1 mouse cellular context compared by ENCODE assay signal in the genomic region with DNA sequence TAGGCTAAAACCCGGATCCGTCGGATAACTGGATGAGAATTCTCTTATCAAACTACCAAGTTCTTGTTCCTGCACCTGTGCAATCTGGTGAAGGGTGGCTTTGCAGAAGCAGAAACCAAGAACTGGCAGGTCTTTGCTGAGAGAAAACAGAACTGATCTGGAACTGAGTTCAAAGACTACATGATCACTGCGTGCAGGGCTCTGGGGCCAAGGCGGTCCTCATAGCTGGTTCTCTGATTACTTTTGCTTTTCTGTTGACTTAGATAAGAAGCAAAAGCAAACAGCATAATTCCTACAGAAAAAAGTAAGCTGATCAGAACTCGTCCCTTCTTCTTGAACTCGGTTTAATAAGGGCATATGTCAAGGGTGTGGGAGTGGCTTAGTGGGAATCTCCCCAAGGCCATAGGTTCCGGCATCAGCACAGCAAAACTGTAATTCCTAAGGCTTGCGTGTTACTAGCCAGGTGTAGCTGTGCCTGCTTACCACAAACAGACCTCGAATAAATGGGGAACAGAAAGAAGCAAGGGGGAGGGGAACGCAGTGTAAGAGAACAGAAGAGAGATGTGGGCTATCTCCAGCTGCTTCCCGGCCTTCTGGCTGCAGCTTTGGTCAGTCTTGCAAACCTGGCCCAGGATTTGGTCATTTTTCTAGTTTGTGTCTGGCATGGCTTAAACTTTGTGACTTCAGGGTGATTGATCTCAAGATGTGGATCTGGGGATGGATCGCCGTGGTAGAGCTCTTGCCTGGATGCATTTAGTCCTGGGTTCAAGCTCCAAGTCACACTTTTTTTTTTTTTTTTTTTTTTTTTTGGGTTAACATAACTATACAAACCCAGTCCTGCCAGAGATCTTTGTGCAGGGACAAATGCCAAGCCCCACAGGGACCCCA.
TF ChIP-seq lines count a peak whose summit lies in the region.

No protein-coding gene starts in this region.

TF ChIP-seq in CH12.LX, 34 proteins besides CTCF, POLR2A, EP300 and RAD21 (continued from another document):
- TF ChIP-seq MAFK (IDR thresholded peaks at IDR 0.05; ENCODE audit: insufficient replicate concordance, low read length), result no peak; the same call in 1 of the 2 replicates
- no peak for TF ChIP-seq USF1 (IDR thresholded peaks at IDR 0.05; ENCODE audit: low read depth, low read length)
- TF ChIP-seq ZC3H11A (IDR thresholded peaks at IDR 0.05; ENCODE audit: low read depth, low read length), result no peak
- no peak for TF ChIP-seq GABPA (IDR thresholded peaks at IDR 0.05; ENCODE audit: insufficient replicate concordance, low read depth, low read length)
- TF ChIP-seq TBP (conservative IDR thresholded peaks at IDR 0.05; ENCODE audit: low read depth, low read length), result no peak
- TF ChIP-seq RCOR1 (conservative IDR thresholded peaks at IDR 0.05; ENCODE audit: low read depth, low read length), result peak; percentile 91
- TF ChIP-seq ZKSCAN1 (IDR thresholded peaks at IDR 0.05; ENCODE audit: borderline replicate concordance, low read depth, low read length), result no peak
